Mouse (Mus musculus): ENCODE results near the gene Gadd45g.
"Not testable (repeated sequence)": the region's sequence is repeated elsewhere in the genome, so short reads cannot be mapped to it uniquely, and the experiment has no call there.

Gene Gadd45g

GRCm38 (mm10) chr13:51834024-51834423, 12.5 kb upstream of the Gadd45g start:
- not testable (repeated sequence) for DNase-seq (ENCODE audit: low spot score)

GRCm38 (mm10) chr13:51834520-51834919, 12.0 kb upstream of the Gadd45g start:
- DNase-seq (ENCODE audit: low spot score), result no peak

GRCm38 (mm10) chr13:51835208-51835607, 11.3 kb upstream of the Gadd45g start:
- DNase-seq (ENCODE audit: low spot score), result not testable (repeated sequence)

GRCm38 (mm10) chr13:51837402-51837801, 9.1 kb upstream of the Gadd45g start:
- DNase-seq (ENCODE audit: low spot score), result no peak

- peak; percentile 54 for DNase-seq (ENCODE audit: low spot score)
Measured at GRCm38 (mm10) chr13:51839250-51840026, 7.0 kb upstream of the Gadd45g start.

- DNase-seq (ENCODE audit: low spot score), result no peak
Measured at GRCm38 (mm10) chr13:51840702-51841101, 5.8 kb upstream of the Gadd45g start.

GRCm38 (mm10) chr13:51841541-51842115, 4.8 kb upstream of the Gadd45g start:
- DNase-seq (ENCODE audit: low spot score), result no peak

GRCm38 (mm10) chr13:51842191-51842590, 4.3 kb upstream of the Gadd45g start:
- no peak for DNase-seq (ENCODE audit: low spot score)

- DNase-seq (ENCODE audit: low spot score), result no peak
Measured at GRCm38 (mm10) chr13:51842773-51843172, 3.7 kb upstream of the Gadd45g start.

- no peak for DNase-seq (ENCODE audit: low spot score)
Measured at GRCm38 (mm10) chr13:51843298-51843697, 3.2 kb upstream of the Gadd45g start.

- no peak for DNase-seq (ENCODE audit: low spot score)
Measured at GRCm38 (mm10) chr13:51844118-51844517, 2.4 kb upstream of the Gadd45g start.

GRCm38 (mm10) chr13:51844661-51845060, 1.8 kb upstream of the Gadd45g start:
- peak; percentile 66 for DNase-seq (ENCODE audit: low spot score)

- DNase-seq (ENCODE audit: low spot score), result no peak
Measured at GRCm38 (mm10) chr13:51845072-51845471, 1.4 kb upstream of the Gadd45g start.

- peak; percentile 78 for DNase-seq (ENCODE audit: low spot score)
Measured at GRCm38 (mm10) chr13:51845591-51846191, 787 bp upstream of the Gadd45g start.

- DNase-seq (ENCODE audit: low spot score), result peak; percentile 68
Measured at GRCm38 (mm10) chr13:51846868-51847793, 653 bp downstream of the Gadd45g start.

GRCm38 (mm10) chr13:51847979-51848480, 1.6 kb downstream of the Gadd45g start:
- DNase-seq (ENCODE audit: low spot score), result peak; percentile 81

- DNase-seq (ENCODE audit: low spot score), result peak; percentile 66
Measured at GRCm38 (mm10) chr13:51848481-51849240, 2.2 kb downstream of the Gadd45g start.

GRCm38 (mm10) chr13:51849241-51850033, 3.0 kb downstream of the Gadd45g start:
- DNase-seq (ENCODE audit: low spot score), result no peak

- no peak for DNase-seq (ENCODE audit: low spot score)
Measured at GRCm38 (mm10) chr13:51850565-51850964, 4.1 kb downstream of the Gadd45g start.

GRCm38 (mm10) chr13:51852560-51853190, 6.2 kb downstream of the Gadd45g start:
- DNase-seq (ENCODE audit: low spot score), result no peak

Measured in layer of hippocampus, adult 11-12 months (tissue).